Mouse (Mus musculus): Measurements from ENCODE around the gene Gm29797. TPM values are rescaled to one million over a fixed set of nuclear protein-coding genes. Genes with fewer than 3 reads are reported as not detected.

The Gm29797 gene
- polyA plus RNA-seq, 1 experiment from 2014 or later, result not detected

- H3K9me3 ChIP-seq (replicated peaks), result no peaks in the 10 kb centered on the region
- peaks cover 28% of the 10 kb centered on the region for H3K4me1 ChIP-seq
- no peak for ATAC-seq
- peaks cover 20% of the 10 kb centered on the region for H3K27me3 ChIP-seq (replicated peaks)
- no peak overlapping the region for H3K9ac ChIP-seq
- 77% methylated on average over 10 of the region's 10 CpGs for WGBS (ENCODE audit: insufficient replicate concordance)
- H3K4me2 ChIP-seq, result no peak overlapping the region; the same call in 1 of the 2 replicates
- H3K36me3 ChIP-seq, result peaks cover 35% of the 10 kb centered on the region
- H3K4me3 ChIP-seq, result no peak overlapping the region
- no peak overlapping the region for H3K27ac ChIP-seq
Measured at GRCm38 (mm10) chr2:181689466-181690160, 32.8 kb downstream of the Gm29797 start.

GRCm38 (mm10) chr2:181691083-181691482 lies 34.2 kb downstream of the Gm29797 start:
- 58% methylated on average over 6 of the region's 6 CpGs for WGBS (ENCODE audit: insufficient replicate concordance)
- peaks cover 29% of the 10 kb centered on the region for H3K4me1 ChIP-seq
- H3K4me3 ChIP-seq, result peak overlapping the region; percentile 12; the same call in 1 of the 2 replicates
- peak overlapping the region; percentile 32 for H3K4me2 ChIP-seq
- H3K9me3 ChIP-seq (replicated peaks), result no peaks in the 10 kb centered on the region
- no peak overlapping the region for H3K9ac ChIP-seq
- no peak for ATAC-seq
- no peak overlapping the region for H3K27ac ChIP-seq
- peaks cover 35% of the 10 kb centered on the region for H3K36me3 ChIP-seq
- peaks cover 27% of the 10 kb centered on the region for H3K27me3 ChIP-seq (replicated peaks)

GRCm38 (mm10) chr2:181691571-181691970 lies 34.7 kb downstream of the Gm29797 start:
- Histone ChIP-seq H3K9ac (no peak overlapping the region), H3K27me3 (replicated peaks) (peaks cover 27% of the 10 kb centered on the region), H3K4me2 (peak overlapping the region; percentile 32), H3K27ac (no peak overlapping the region), H3K36me3 (peaks cover 32% of the 10 kb centered on the region), H3K9me3 (replicated peaks) (no peaks in the 10 kb centered on the region), H3K4me3 (0 out of 2 replicates have a peak overlapping the region, but pooled peaks have one; percentile 12), H3K4me1 (peaks cover 29% of the 10 kb centered on the region)
- ATAC-seq, result no peak
- 34% methylated on average over 4 of the region's 4 CpGs for WGBS (ENCODE audit: insufficient replicate concordance)

- H3K27ac ChIP-seq, result no peak overlapping the region
- H3K4me2 ChIP-seq, result peak overlapping the region; percentile 87
- no peak for ATAC-seq
- H3K36me3 ChIP-seq, result peaks cover 26% of the 10 kb centered on the region
- peaks cover 27% of the 10 kb centered on the region for H3K27me3 ChIP-seq (replicated peaks)
- H3K4me1 ChIP-seq, result peaks cover 29% of the 10 kb centered on the region
- 65% methylated on average over 3 of the region's 3 CpGs for WGBS (ENCODE audit: insufficient replicate concordance)
- H3K9ac ChIP-seq, result no peak overlapping the region
- peak overlapping the region; percentile 62; the same call in 1 of the 2 replicates for H3K4me3 ChIP-seq
- no peaks in the 10 kb centered on the region for H3K9me3 ChIP-seq (replicated peaks)
Measured at GRCm38 (mm10) chr2:181692304-181692703, 35.5 kb downstream of the Gm29797 start.

- Histone ChIP-seq H3K36me3 (peaks cover 14% of the 10 kb centered on the region), H3K27me3 (replicated peaks) (peaks cover 27% of the 10 kb centered on the region), H3K4me2 (peak within 1 kb of the TSS; percentile 87), H3K4me3 (peak within 1 kb of the TSS; percentile 62), H3K4me1 (peaks cover 29% of the 10 kb centered on the region), H3K9me3 (replicated peaks) (no peaks in the 10 kb centered on the region), H3K27ac (peak within 1 kb of the TSS; percentile 51; the same call in 1 of the 2 replicates), H3K9ac (peak within 1 kb of the TSS; percentile 65)
- ATAC-seq, result peak; percentile 65
- under 1% methylated on average over 74 of the region's 75 CpGs for WGBS (ENCODE audit: insufficient replicate concordance)
Measured at GRCm38 (mm10) chr2:181693339-181694280, 36.8 kb downstream of the Gm29797 start, which contains the start of gene Rgs19. TSS of gene Rgs19 (minus strand) at chr2:181693977.

- H3K9ac ChIP-seq, result no peak overlapping the region
- peak overlapping the region; percentile 87 for H3K4me2 ChIP-seq
- peaks cover 4% of the 10 kb centered on the region for H3K36me3 ChIP-seq
- peaks cover 27% of the 10 kb centered on the region for H3K27me3 ChIP-seq (replicated peaks)
- peaks cover 29% of the 10 kb centered on the region for H3K4me1 ChIP-seq
- no peak for ATAC-seq
- no peak overlapping the region for H3K27ac ChIP-seq
- WGBS (ENCODE audit: insufficient replicate concordance), result 65% methylated on average over 3 of the region's 3 CpGs
- H3K9me3 ChIP-seq (replicated peaks), result no peaks in the 10 kb centered on the region
- H3K4me3 ChIP-seq, result no peak overlapping the region
Measured at GRCm38 (mm10) chr2:181694581-181694980, 37.7 kb downstream of the Gm29797 start.

- Histone ChIP-seq H3K36me3 (no peaks in the 10 kb centered on the region), H3K9ac (no peak overlapping the region)
- 50% methylated on average over 1 of the region's 1 CpGs for WGBS (ENCODE audit: insufficient replicate concordance)
Measured at GRCm38 (mm10) chr2:181695776-181696175, 38.9 kb downstream of the Gm29797 start.

GRCm38 (mm10) chr2:181696801-181697420 lies 40.1 kb downstream of the Gm29797 start:
- 66% methylated on average over 33 of the region's 33 CpGs for WGBS (ENCODE audit: insufficient replicate concordance)
- Histone ChIP-seq H3K4me2 (no peak overlapping the region), H3K27ac (no peak overlapping the region), H3K36me3 (no peaks in the 10 kb centered on the region), H3K9ac (no peak overlapping the region), H3K4me3 (no peak overlapping the region), H3K9me3 (replicated peaks) (no peaks in the 10 kb centered on the region), H3K27me3 (replicated peaks) (peaks cover 27% of the 10 kb centered on the region), H3K4me1 (peaks cover 28% of the 10 kb centered on the region)
- ATAC-seq, result no peak

More at GRCm38 (mm10) chr2:181695776-181696175, 38.9 kb downstream of the Gm29797 start:
- H3K9me3 ChIP-seq (replicated peaks), result no peaks in the 10 kb centered on the region
- no peak overlapping the region for H3K27ac ChIP-seq
- H3K4me1 ChIP-seq, result peaks cover 29% of the 10 kb centered on the region
- H3K27me3 ChIP-seq (replicated peaks), result peaks cover 27% of the 10 kb centered on the region
- H3K4me2 ChIP-seq, result no peak overlapping the region
- ATAC-seq, result no peak
- H3K4me3 ChIP-seq, result no peak overlapping the region

GRCm38 (mm10) chr2:181698241-181698640 lies 41.4 kb downstream of the Gm29797 start, which contains the start of gene Lkaaear1:
TSS of gene Lkaaear1 (minus strand) at chr2:181698442.
- Histone ChIP-seq H3K27ac (no peak within 1 kb of the TSS), H3K27me3 (replicated peaks) (peaks cover 20% of the 10 kb centered on the region), H3K4me2 (no peak within 1 kb of the TSS), H3K36me3 (no peaks in the 10 kb centered on the region), H3K9ac (no peak within 1 kb of the TSS), H3K4me1 (peaks cover 15% of the 10 kb centered on the region), H3K4me3 (no peak within 1 kb of the TSS), H3K9me3 (replicated peaks) (no peaks in the 10 kb centered on the region)
- ATAC-seq, result no peak
- 46% methylated on average over 5 of the region's 5 CpGs for WGBS (ENCODE audit: insufficient replicate concordance)

- H3K9ac ChIP-seq, result no peak overlapping the region
- H3K27me3 ChIP-seq (replicated peaks), result no peaks in the 10 kb centered on the region
- no peaks in the 10 kb centered on the region for H3K4me1 ChIP-seq
- no peaks in the 10 kb centered on the region for H3K9me3 ChIP-seq (replicated peaks)
- no peak overlapping the region for H3K4me3 ChIP-seq
- 19% methylated on average over 4 of the region's 4 CpGs for WGBS (ENCODE audit: insufficient replicate concordance)
- no peaks in the 10 kb centered on the region for H3K36me3 ChIP-seq
- no peak for ATAC-seq
- H3K27ac ChIP-seq, result no peak overlapping the region
- no peak overlapping the region for H3K4me2 ChIP-seq
Measured at GRCm38 (mm10) chr2:181706668-181707067, 49.8 kb downstream of the Gm29797 start.
